Mouse (Mus musculus) layer of hippocampus, adult 18-20 months (tissue): ENCODE data around the gene Hpse. TPM values are rescaled to one million over a fixed set of nuclear protein-coding genes. Genes with fewer than 3 reads are reported as not detected.

ENCODE experiments used
- DNase-seq, 2 experiments: peaks; one replicate each; pipeline ENCODE4 v3.0.0; 2022; ENCODE audit warnings: low spot score in 2 of 2
- total RNA-seq, 2 experiments: library from RNA; stranded (reverse); gene quantifications; 2 replicates each; pipeline ENCODE4 v1.2.3; 2021

Gene Hpse
- total RNA-seq, 2 experiments from 2014 or later, result 0.67 to 0.71 TPM

GRCm38 (mm10) chr5:100697886-100698285 is 21.6 kb downstream of the Hpse start:
- no peak for DNase-seq

- DNase-seq, result no peak
These were observed 22.1 kb downstream of the Hpse start for GRCm38 (mm10) chr5:100697398-100697797.

- DNase-seq, result no peak
These were observed 33.9 kb downstream of the Hpse start for GRCm38 (mm10) chr5:100685631-100686030.

- DNase-seq, result no peak
These were observed 39.0 kb downstream of the Hpse start for GRCm38 (mm10) chr5:100680542-100680933.

- DNase-seq, result no peak
These were observed 39.5 kb downstream of the Hpse start for GRCm38 (mm10) chr5:100679911-100680541.

GRCm38 (mm10) chr5:100674711-100675376 is 44.7 kb downstream of the Hpse start, which contains the start of gene Coq2:
Gene Coq2, minus strand, starts transcription at chr5:100675140.
- DNase-seq, result peak in 1 of 2 experiments; percentile 79

- DNase-seq, result peak; percentile 81 to 92
These were observed 45.6 kb downstream of the Hpse start for GRCm38 (mm10) chr5:100673745-100674486.

- DNase-seq, result no peak
These were observed 47.1 kb downstream of the Hpse start for GRCm38 (mm10) chr5:100672403-100672802.

GRCm38 (mm10) chr5:100671897-100672296 is 47.6 kb downstream of the Hpse start:
- no peak for DNase-seq

- DNase-seq, result peak in 1 of 2 experiments; percentile 67
These were observed 48.1 kb downstream of the Hpse start for GRCm38 (mm10) chr5:100671398-100671797.

- no peak for DNase-seq
These were observed 52.6 kb downstream of the Hpse start for GRCm38 (mm10) chr5:100666965-100667364.

GRCm38 (mm10) chr5:100663854-100664253 is 55.7 kb downstream of the Hpse start:
- DNase-seq, result peak in 1 of 2 experiments; percentile 48

- DNase-seq, result no peak
These were observed 56.5 kb downstream of the Hpse start for GRCm38 (mm10) chr5:100663011-100663410.

- peak; percentile 64 to 83 for DNase-seq
These were observed 61.1 kb downstream of the Hpse start for GRCm38 (mm10) chr5:100658460-100658859.

GRCm38 (mm10) chr5:100656352-100656751 is 63.2 kb downstream of the Hpse start:
- no peak for DNase-seq

- no peak for DNase-seq
These were observed 67.2 kb downstream of the Hpse start for GRCm38 (mm10) chr5:100652327-100652726.

GRCm38 (mm10) chr5:100651486-100651885 is 68.0 kb downstream of the Hpse start:
- DNase-seq, result no peak

GRCm38 (mm10) chr5:100650969-100651368 is 68.5 kb downstream of the Hpse start:
- DNase-seq, result no peak

GRCm38 (mm10) chr5:100648546-100648945 is 71.0 kb downstream of the Hpse start:
- DNase-seq, result no peak

GRCm38 (mm10) chr5:100648046-100648445 is 71.5 kb downstream of the Hpse start:
- no peak for DNase-seq

- DNase-seq, result no peak
These were observed 73.0 kb downstream of the Hpse start for GRCm38 (mm10) chr5:100646558-100646957.

GRCm38 (mm10) chr5:100643991-100644535 is 75.5 kb downstream of the Hpse start:
- no peak for DNase-seq
